Mouse (Mus musculus): ENCODE measurements around the gene Auts2. TPM values are rescaled to one million over a fixed set of nuclear protein-coding genes. Genes with fewer than 3 reads are reported as not detected.

The Auts2 gene
- polyA plus RNA-seq, 1 experiment from 2014 or later = 34.0 TPM

- ATAC-seq (ENCODE audit: insufficient number of reproducible peaks, low FRiP score, low TSS enrichment, low read depth) = no peak
These were observed 322.7 kb downstream of the Auts2 start for GRCm38 (mm10) chr5:132220376-132220930.

GRCm38 (mm10) chr5:132216143-132216542, 327.0 kb downstream of the Auts2 start:
- no peak for ATAC-seq (ENCODE audit: insufficient number of reproducible peaks, low FRiP score, low TSS enrichment, low read depth)
- H3K4me1 ChIP-seq = peaks cover 3% of the 10 kb centered on the region; the same call in 1 of the 2 replicates
- no peak overlapping the region for H3K4me2 ChIP-seq
- no peaks in the 10 kb centered on the region for H3K27me3 ChIP-seq
- H3K36me3 ChIP-seq = no peaks in the 10 kb centered on the region
- H3K27ac ChIP-seq = no peak overlapping the region
- 89% methylated on average over 2 of the region's 2 CpGs for WGBS
- H3K9me3 ChIP-seq = no peaks in the 10 kb centered on the region
- H3K4me3 ChIP-seq = no peak overlapping the region
- H3K9ac ChIP-seq = no peak overlapping the region

More at GRCm38 (mm10) chr5:132220376-132220930, 322.7 kb downstream of the Auts2 start:
- 0 out of 2 replicates have a peak, but pooled peaks cover under 1% of the 10 kb centered on the region for H3K36me3 ChIP-seq
- H3K9ac ChIP-seq = no peak overlapping the region
- no peaks in the 10 kb centered on the region for H3K9me3 ChIP-seq
- WGBS = 68% methylated on average over 12 of the region's 12 CpGs
- peaks cover 3% of the 10 kb centered on the region; the same call in 1 of the 2 replicates for H3K4me1 ChIP-seq
- no peaks in the 10 kb centered on the region for H3K27me3 ChIP-seq
- H3K27ac ChIP-seq = no peak overlapping the region
- H3K4me2 ChIP-seq = no peak overlapping the region
- no peak overlapping the region for H3K4me3 ChIP-seq

DNA sequence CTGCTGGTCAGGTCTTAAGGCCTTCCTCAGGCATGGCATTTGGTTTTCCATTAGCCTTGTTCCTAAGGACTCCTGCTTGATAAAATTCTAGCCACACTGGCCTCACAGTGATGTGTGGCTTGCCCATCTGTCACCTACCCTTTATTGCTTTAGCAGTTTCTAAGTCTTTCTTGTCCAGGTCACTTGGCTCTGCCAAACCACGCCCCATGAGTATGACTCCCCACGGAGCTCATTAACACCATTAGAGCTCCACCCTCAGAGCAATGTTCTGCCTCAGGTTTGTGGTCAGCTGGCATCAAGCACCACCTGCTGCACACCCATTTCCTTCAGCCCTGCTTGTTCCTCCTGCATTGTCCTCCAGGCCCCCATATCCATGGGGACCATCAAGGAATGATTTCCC, 330.7 kb downstream of the Auts2 start:
- 54% methylated on average over 2 of the region's 2 CpGs for WGBS
- no peak overlapping the region for H3K4me2 ChIP-seq
- peaks cover 5% of the 10 kb centered on the region for H3K4me1 ChIP-seq
- H3K36me3 ChIP-seq = no peaks in the 10 kb centered on the region
- no peak overlapping the region for H3K27ac ChIP-seq
- ATAC-seq (ENCODE audit: insufficient number of reproducible peaks, low FRiP score, low TSS enrichment, low read depth) = no peak
- H3K9ac ChIP-seq = no peak overlapping the region
- no peaks in the 10 kb centered on the region for H3K27me3 ChIP-seq
- H3K9me3 ChIP-seq = no peaks in the 10 kb centered on the region
- H3K4me3 ChIP-seq = no peak overlapping the region

- Histone ChIP-seq H3K4me2 (no peak overlapping the region), H3K27me3 (no peaks in the 10 kb centered on the region), H3K4me3 (no peak overlapping the region), H3K9me3 (no peaks in the 10 kb centered on the region), H3K36me3 (no peaks in the 10 kb centered on the region), H3K9ac (no peak overlapping the region), H3K27ac (0 out of 2 replicates have a peak overlapping the region, but pooled peaks have one; percentile 40), H3K4me1 (peaks cover 5% of the 10 kb centered on the region)
- ATAC-seq (ENCODE audit: insufficient number of reproducible peaks, low FRiP score, low TSS enrichment, low read depth) = no peak
These were observed 333.4 kb downstream of the Auts2 start for GRCm38 (mm10) chr5:132209694-132210093.

GRCm38 (mm10) chr5:132206220-132206619, 336.9 kb downstream of the Auts2 start:
- no peak for ATAC-seq (ENCODE audit: insufficient number of reproducible peaks, low FRiP score, low TSS enrichment, low read depth)
- 77% methylated on average over 1 of the region's 1 CpGs for WGBS

DNA sequence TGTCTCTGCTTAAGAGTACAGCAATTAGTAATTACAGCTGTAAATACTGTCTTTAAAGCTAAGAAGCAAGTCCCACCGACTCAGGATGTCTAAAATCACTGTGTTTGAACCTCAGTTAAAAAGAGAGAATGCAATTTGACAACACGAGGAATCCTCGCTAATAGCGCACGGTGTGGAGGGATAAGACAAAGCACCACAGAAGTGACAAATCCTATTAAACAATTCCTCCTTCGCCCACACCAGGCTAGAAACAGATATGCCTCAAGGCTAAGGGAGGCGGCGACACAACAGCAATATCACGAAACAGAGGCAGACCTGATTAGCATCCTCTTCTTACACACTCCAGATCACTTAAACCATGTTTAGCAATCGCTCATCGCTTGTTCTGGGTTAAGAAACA, 339.3 kb downstream of the Auts2 start:
- no peak overlapping the region for H3K9ac ChIP-seq
- H3K4me2 ChIP-seq = no peak overlapping the region
- no peaks in the 10 kb centered on the region for H3K9me3 ChIP-seq
- 79% methylated on average over 11 of the region's 11 CpGs for whole genome bisulfite sequencing
- H3K27me3 ChIP-seq = no peaks in the 10 kb centered on the region
- H3K27ac ChIP-seq = no peak overlapping the region
- H3K4me1 ChIP-seq = peaks cover 20% of the 10 kb centered on the region
- H3K36me3 ChIP-seq = no peaks in the 10 kb centered on the region
- no peak overlapping the region for H3K4me3 ChIP-seq
- no peak for ATAC-seq (ENCODE audit: insufficient number of reproducible peaks, low FRiP score, low TSS enrichment, low read depth)

More at GRCm38 (mm10) chr5:132206220-132206619, 336.9 kb downstream of the Auts2 start:
- H3K4me1 ChIP-seq = peaks cover 14% of the 10 kb centered on the region
- no peak overlapping the region for H3K27ac ChIP-seq
- no peak overlapping the region for H3K4me3 ChIP-seq
- no peaks in the 10 kb centered on the region for H3K9me3 ChIP-seq
- no peaks in the 10 kb centered on the region for H3K36me3 ChIP-seq
- H3K27me3 ChIP-seq = no peaks in the 10 kb centered on the region
- H3K4me2 ChIP-seq = no peak overlapping the region
- no peak overlapping the region for H3K9ac ChIP-seq

- Histone ChIP-seq H3K9ac (no peak overlapping the region), H3K9me3 (no peaks in the 10 kb centered on the region), H3K4me2 (no peak overlapping the region), H3K27me3 (no peaks in the 10 kb centered on the region), H3K27ac (no peak overlapping the region), H3K4me1 (peaks cover 20% of the 10 kb centered on the region), H3K36me3 (no peaks in the 10 kb centered on the region), H3K4me3 (no peak overlapping the region)
- ATAC-seq (ENCODE audit: insufficient number of reproducible peaks, low FRiP score, low TSS enrichment, low read depth) = no peak
- WGBS = 49% methylated on average over 4 of the region's 4 CpGs
These were observed 342.0 kb downstream of the Auts2 start for GRCm38 (mm10) chr5:132201077-132201645.

- Histone ChIP-seq H3K9ac (no peak overlapping the region), H3K9me3 (no peaks in the 10 kb centered on the region), H3K27ac (no peak overlapping the region), H3K36me3 (no peaks in the 10 kb centered on the region), H3K4me2 (no peak overlapping the region), H3K4me1 (peaks cover 20% of the 10 kb centered on the region), H3K4me3 (no peak overlapping the region), H3K27me3 (no peaks in the 10 kb centered on the region)
- WGBS = 27% methylated on average over 4 of the region's 4 CpGs
- no peak for ATAC-seq (ENCODE audit: insufficient number of reproducible peaks, low FRiP score, low TSS enrichment, low read depth)
These were observed 342.5 kb downstream of the Auts2 start for GRCm38 (mm10) chr5:132200595-132200994.

DNA sequence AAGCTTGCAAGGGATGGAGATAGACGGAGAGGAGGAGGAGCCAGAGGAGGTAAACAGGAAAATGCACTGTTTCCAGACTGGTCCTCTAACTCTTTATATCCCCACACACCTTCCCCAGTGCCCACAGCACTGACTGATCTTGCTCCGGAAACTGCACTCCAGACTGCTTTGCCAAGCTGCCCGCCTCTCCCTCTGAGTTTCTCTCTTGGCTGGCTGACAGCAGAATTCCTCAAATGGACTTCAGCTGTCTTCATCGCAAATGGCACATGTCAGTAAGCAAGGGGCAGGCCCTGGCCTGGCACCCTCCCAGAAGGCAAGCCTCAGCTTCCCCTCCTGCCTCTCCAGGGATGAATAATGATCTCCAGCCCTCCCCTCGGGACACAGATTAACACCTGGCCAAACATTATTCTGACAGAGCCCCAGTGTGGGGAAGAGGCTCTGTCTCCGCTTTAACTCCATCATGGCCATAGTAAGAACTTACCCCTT, 348.1 kb downstream of the Auts2 start:
- H3K27ac ChIP-seq = no peak overlapping the region; the same call in 1 of the 2 replicates
- peak; percentile 58 for ATAC-seq (ENCODE audit: insufficient number of reproducible peaks, low FRiP score, low TSS enrichment, low read depth)
- H3K4me3 ChIP-seq = no peak overlapping the region
- H3K9me3 ChIP-seq = no peaks in the 10 kb centered on the region
- H3K36me3 ChIP-seq = no peaks in the 10 kb centered on the region
- H3K4me2 ChIP-seq = peak overlapping the region; percentile 10
- no peaks in the 10 kb centered on the region for H3K27me3 ChIP-seq
- H3K4me1 ChIP-seq = peaks cover 18% of the 10 kb centered on the region
- H3K9ac ChIP-seq = no peak overlapping the region
- 5% methylated on average over 6 of the region's 6 CpGs for WGBS

DNA sequence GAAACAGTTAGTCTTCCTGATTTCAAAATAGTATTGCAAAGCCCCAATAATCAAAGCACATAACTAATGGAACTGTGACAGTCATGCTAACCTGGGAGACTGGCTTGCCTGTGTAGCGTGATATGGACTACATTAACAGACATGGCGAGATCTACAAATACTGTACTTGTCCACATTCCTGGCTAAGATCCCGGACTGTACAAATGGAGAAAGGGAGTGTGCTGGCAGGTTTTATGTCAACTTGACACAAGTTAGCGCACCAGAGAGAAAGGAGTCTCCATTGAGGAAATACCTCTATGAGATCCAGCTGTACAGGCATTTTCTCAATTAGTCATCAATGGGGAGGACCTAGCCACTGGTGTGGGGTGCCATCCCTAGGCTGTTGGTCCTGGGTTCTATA, 353.0 kb downstream of the Auts2 start:
- H3K27ac ChIP-seq = no peak overlapping the region
- WGBS = 59% methylated on average over 4 of the region's 4 CpGs
- no peak overlapping the region for H3K4me3 ChIP-seq
- H3K27me3 ChIP-seq = no peaks in the 10 kb centered on the region
- ATAC-seq (ENCODE audit: insufficient number of reproducible peaks, low FRiP score, low TSS enrichment, low read depth) = no peak
- H3K4me2 ChIP-seq = no peak overlapping the region
- peaks cover 27% of the 10 kb centered on the region for H3K4me1 ChIP-seq
- H3K9ac ChIP-seq = no peak overlapping the region
- H3K9me3 ChIP-seq = no peaks in the 10 kb centered on the region
- no peaks in the 10 kb centered on the region for H3K36me3 ChIP-seq

DNA sequence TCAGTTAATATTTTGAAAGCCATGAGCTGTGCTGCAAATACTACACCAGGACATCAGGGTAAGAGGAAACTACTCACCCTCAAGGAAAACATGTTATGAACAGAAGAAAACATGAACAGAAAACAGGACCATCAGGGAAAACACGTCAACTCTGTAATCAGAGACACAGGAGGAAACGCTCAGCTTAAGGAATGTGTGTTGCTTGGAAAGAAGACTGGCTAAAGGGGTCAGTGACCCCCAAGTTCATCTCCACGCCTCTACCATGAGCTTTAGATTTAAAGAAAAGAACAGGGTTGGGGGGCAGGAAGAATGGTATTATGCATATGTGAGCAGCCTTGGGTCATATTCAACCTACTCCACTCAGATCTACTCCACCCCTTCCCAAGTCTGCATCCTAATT, 356.5 kb downstream of the Auts2 start:
- Histone ChIP-seq H3K27ac (no peak overlapping the region), H3K9me3 (no peaks in the 10 kb centered on the region), H3K4me3 (no peak overlapping the region), H3K27me3 (no peaks in the 10 kb centered on the region), H3K4me2 (no peak overlapping the region), H3K4me1 (peaks cover 28% of the 10 kb centered on the region), H3K36me3 (no peaks in the 10 kb centered on the region), H3K9ac (no peak overlapping the region)
- ATAC-seq (ENCODE audit: insufficient number of reproducible peaks, low FRiP score, low TSS enrichment, low read depth) = no peak
- 55% methylated on average over 3 of the region's 3 CpGs for WGBS

- 37% methylated on average over 7 of the region's 7 CpGs for WGBS
- H3K27me3 ChIP-seq = no peaks in the 10 kb centered on the region
- H3K36me3 ChIP-seq = no peaks in the 10 kb centered on the region
- H3K4me1 ChIP-seq = peaks cover 28% of the 10 kb centered on the region
- H3K9ac ChIP-seq = no peak overlapping the region
- no peak for ATAC-seq (ENCODE audit: insufficient number of reproducible peaks, low FRiP score, low TSS enrichment, low read depth)
- H3K27ac ChIP-seq = no peak overlapping the region
- no peak overlapping the region for H3K4me3 ChIP-seq
- H3K9me3 ChIP-seq = no peaks in the 10 kb centered on the region
- H3K4me2 ChIP-seq = no peak overlapping the region
These were observed 356.9 kb downstream of the Auts2 start for GRCm38 (mm10) chr5:132186221-132186620.

Measured in limb, embryonic 15.5 days (tissue).